Mouse (Mus musculus) embryo, embryonic 11 days (tissue): Measurements from ENCODE around the gene Vamp4.

ENCODE experiments used
- DNase-seq: peaks from one replicate; pipeline ENCODE4 v3.0.0-alpha.2; 2015

Vamp4 gene

GRCm38 (mm10) chr1:162570260-162570748, at the start of gene Vamp4:
Gene Vamp4 (plus strand): TSS chr1:162570515.
- DNase-seq, result peak; percentile 98

- DNase-seq, result no peak
Observed at GRCm38 (mm10) chr1:162529651-162530050, 40.7 kb upstream of the Vamp4 start.

GRCm38 (mm10) chr1:162530666-162531065, 39.6 kb upstream of the Vamp4 start:
- no peak for DNase-seq

- no peak for DNase-seq
Observed at GRCm38 (mm10) chr1:162531584-162531983, 38.7 kb upstream of the Vamp4 start.

GRCm38 (mm10) chr1:162532330-162532729, 38.0 kb upstream of the Vamp4 start:
- DNase-seq, result peak; percentile 17

- DNase-seq, result no peak
Observed at GRCm38 (mm10) chr1:162533766-162534560, 36.4 kb upstream of the Vamp4 start.

- DNase-seq, result no peak
Observed at GRCm38 (mm10) chr1:162543231-162543630, 27.1 kb upstream of the Vamp4 start.

- no peak for DNase-seq
Observed at GRCm38 (mm10) chr1:162547607-162548006, 22.7 kb upstream of the Vamp4 start.

GRCm38 (mm10) chr1:162548016-162548916, 22.0 kb upstream of the Vamp4 start, which contains the start of gene Mettl13:
Gene Mettl13 (minus strand): TSS chr1:162548551.
- peak; percentile 99 for DNase-seq

- no peak for DNase-seq
Observed at GRCm38 (mm10) chr1:162548917-162549613, 21.2 kb upstream of the Vamp4 start.

- DNase-seq, result peak; percentile 57
Observed at GRCm38 (mm10) chr1:162549615-162550283, 20.6 kb upstream of the Vamp4 start.

GRCm38 (mm10) chr1:162552956-162553355, 17.4 kb upstream of the Vamp4 start:
- no peak for DNase-seq

GRCm38 (mm10) chr1:162554193-162554592, 16.1 kb upstream of the Vamp4 start:
- no peak for DNase-seq

- no peak for DNase-seq
Observed at GRCm38 (mm10) chr1:162563236-162563635, 7.1 kb upstream of the Vamp4 start.

GRCm38 (mm10) chr1:162564992-162565391, 5.3 kb upstream of the Vamp4 start:
- DNase-seq, result no peak

- DNase-seq, result peak; percentile 52
Observed at GRCm38 (mm10) chr1:162567351-162567750, 3.0 kb upstream of the Vamp4 start.

GRCm38 (mm10) chr1:162570931-162571601, 751 bp downstream of the Vamp4 start:
- peak; percentile 55 for DNase-seq

GRCm38 (mm10) chr1:162575098-162575497, 4.8 kb downstream of the Vamp4 start:
- DNase-seq, result no peak

GRCm38 (mm10) chr1:162582884-162583283, 12.6 kb downstream of the Vamp4 start:
- DNase-seq, result no peak

GRCm38 (mm10) chr1:162586282-162586681, 16.0 kb downstream of the Vamp4 start:
- no peak for DNase-seq

- DNase-seq, result no peak
Observed at GRCm38 (mm10) chr1:162588606-162589005, 18.3 kb downstream of the Vamp4 start.

GRCm38 (mm10) chr1:162589443-162589842, 19.1 kb downstream of the Vamp4 start:
- DNase-seq, result peak; percentile 81
